Mouse (Mus musculus) ES-E14 (cell line): Measurements from ENCODE around the gene Chid1. TPM values are rescaled to one million over a fixed set of nuclear protein-coding genes. Genes with fewer than 3 reads are reported as not detected.
A peak's percentile ranks its signal among the peaks of the same experiment; 100 is the strongest.

Experiments
- DNase-seq: peaks from one replicate; pipeline ENCODE4 v3.0.0-alpha.2; 2013; ENCODE audit warnings: low read depth, low spot score
- H3K27ac ChIP-seq: 2 replicates; pipeline ENCODE4 v1.5.1; 2012; ENCODE audit warnings: low read depth, mild to moderate bottlenecking, low read length, moderate library complexity, mixed read lengths; ENCODE audit not compliant: poor library complexity, insufficient read depth, severe bottlenecking
- H3K36me3 ChIP-seq: 2 replicates; pipeline ENCODE4 v1.6.1; 2012; ENCODE audit warnings: mild to moderate bottlenecking, low read length, moderate library complexity, mixed read lengths; ENCODE audit not compliant: control insufficient read depth, poor library complexity, insufficient read depth, severe bottlenecking
- H3K4me1 ChIP-seq, 2 experiments: fragments of 150-350 bp in 1 of 2; sonication (generic) in 1 of 2; 2 replicates each; pipeline ENCODE4 v1.6.1; 2012; ENCODE audit warnings: low read length in 2 of 2, mild to moderate bottlenecking in 1 of 2, mixed read lengths in 1 of 2; ENCODE audit not compliant: control insufficient read depth in 2 of 2, insufficient read depth in 2 of 2, poor library complexity in 1 of 2
- H3K4me3 ChIP-seq, 2 experiments: fragments of 150-350 bp in 1 of 2; sonication (generic) in 1 of 2; 2 replicates each; pipeline ENCODE4 v1.5.1; 2012; ENCODE audit warnings: low read length in 2 of 2, low read depth in 1 of 2, mild to moderate bottlenecking in 1 of 2, mixed read lengths in 1 of 2; ENCODE audit not compliant: insufficient read depth in 1 of 2, poor library complexity in 1 of 2, severe bottlenecking in 1 of 2
- H3K9ac ChIP-seq: 2 replicates; pipeline ENCODE4 v1.6.1; 2012; ENCODE audit warnings: low read depth, mild to moderate bottlenecking, low read length, mixed read lengths; ENCODE audit not compliant: poor library complexity, insufficient read depth, severe bottlenecking
- H3K9me3 ChIP-seq: fragments of 150-350 bp; sonication (generic); 2 replicates; pipeline ENCODE4 v1.6.1; 2012; ENCODE audit warnings: low read depth, mild to moderate bottlenecking, low read length; ENCODE audit not compliant: control insufficient read depth, insufficient read depth
- CHD2 ChIP-seq: IDR thresholded peaks from 2 replicates; pipeline ENCODE4 v1.6.1; 2014; ENCODE audit warnings: mild to moderate bottlenecking, low read depth, low read length, inconsistent platforms
- HCFC1 ChIP-seq: IDR thresholded peaks from 2 replicates; pipeline ENCODE4 v1.6.1; 2012; ENCODE audit warnings: low read length, inconsistent platforms, borderline replicate concordance; ENCODE audit not compliant: insufficient read depth
- MAFK ChIP-seq: IDR thresholded peaks from 2 replicates; pipeline ENCODE4 v1.6.1; 2014; ENCODE audit warnings: mild to moderate bottlenecking, low read depth, low read length, inconsistent platforms; ENCODE audit not compliant: insufficient read depth
- ZC3H11A ChIP-seq: IDR thresholded peaks from 2 replicates; pipeline ENCODE4 v1.6.1; 2012; ENCODE audit warnings: low read depth, mild to moderate bottlenecking, inconsistent platforms, low read length, borderline replicate concordance
- ZNF384 ChIP-seq: IDR thresholded peaks from 2 replicates; pipeline ENCODE4 v1.6.1; 2012; ENCODE audit warnings: low read depth, low read length, inconsistent platforms
- in situ Hi-C, 2 experiments: fragments of 600-800 bp; cut with MboI; formaldehyde crosslinking; loops; one replicate each; pipeline ENCODE4 v1.15.1; 2025; ENCODE audit warnings: low sequenced_read_pairs in 2 of 2, inconsistent platforms in 1 of 2; ENCODE audit not compliant: unreplicated experiment in 2 of 2
- total RNA-seq: library from RNA; depleted of rRNA; stranded (reverse); fragments of 300-350 nt; gene quantifications from 2 replicates; pipeline ENCODE4 v1.2.3, GENCODE M21; 2012

Chid1 gene
- total RNA-seq, 1 experiment, result 30.1 TPM

- H3K4me3 ChIP-seq, result peak overlapping the region; percentile 87 to 99
- no peak for DNase-seq
- peaks cover 3% of the 10 kb centered on the region; the same call in 1 of the 2 replicates for H3K36me3 ChIP-seq
- H3K27ac ChIP-seq, result peak overlapping the region; percentile 63; the same call in 1 of the 2 replicates
- in situ Hi-C loops, result no loop called here
- peaks cover 0 to 6% of the 10 kb centered on the region in 2 experiments; a peak in 1 of 4 replicates for H3K4me1 ChIP-seq
- TF ChIP-seq ZNF384, result no peak
- TF ChIP-seq ZC3H11A, result no peak
- no peak for TF ChIP-seq HCFC1
- no peaks in the 10 kb centered on the region for H3K9me3 ChIP-seq
- H3K9ac ChIP-seq, result peak overlapping the region; percentile 99
Measured at GRCm38 (mm10) chr7:141562421-141562851, 22.8 kb upstream of the Chid1 start.

DNA sequence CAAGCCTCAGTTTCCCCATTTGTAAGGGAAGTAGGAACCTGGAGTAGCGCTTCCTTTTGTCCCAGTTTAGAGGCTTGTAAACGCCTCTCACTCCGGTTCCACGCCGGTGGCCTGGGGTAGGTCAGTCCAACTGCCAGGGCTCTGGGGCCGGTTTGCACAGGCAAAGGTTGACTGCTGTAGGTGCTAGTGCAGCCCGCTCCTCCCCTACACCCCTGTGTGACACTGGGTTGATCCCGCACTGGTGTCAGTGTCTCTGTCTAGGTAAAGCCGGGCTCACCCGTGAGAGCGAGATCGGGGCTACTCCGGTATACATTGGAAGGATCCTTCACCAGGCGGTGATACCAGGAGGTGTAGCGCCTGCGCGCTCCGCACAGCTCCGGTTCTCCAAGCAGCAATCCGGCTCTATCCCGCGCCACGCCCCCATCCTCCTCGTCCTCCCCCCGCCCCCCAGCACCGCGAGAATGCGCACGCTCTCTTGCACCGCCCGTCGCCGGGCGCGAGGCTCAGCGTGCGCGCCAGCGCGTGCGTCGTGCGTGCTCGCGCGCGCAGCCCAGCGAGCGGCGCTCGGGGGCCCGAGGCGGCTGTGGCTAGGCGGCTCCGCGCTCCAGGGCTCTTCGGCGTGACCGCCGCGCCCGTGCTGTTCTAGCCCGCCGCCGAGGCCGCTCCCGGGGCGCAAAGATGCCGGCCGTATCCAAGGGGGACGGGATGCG, 22.2 kb upstream of the Chid1 start, which contains the start of gene Ap2a2:
Ap2a2 (plus strand) TSS at position 492 of the 710 bp plus-strand sequence.
- TF ChIP-seq MAFK (no peak), ZNF384 (no peak), ZC3H11A (no peak), HCFC1 (peak; percentile 41; the same call in 1 of the 2 replicates), CHD2 (0 out of 2 replicates have a peak, but pooled peaks have one; percentile 68)
- peak within 1 kb of the TSS; percentile 87 to 99 for H3K4me3 ChIP-seq
- peak within 1 kb of the TSS; percentile 99 for H3K9ac ChIP-seq
- peaks cover 3% of the 10 kb centered on the region; the same call in 1 of the 2 replicates for H3K36me3 ChIP-seq
- in situ Hi-C loops, result no loop called here
- peak within 1 kb of the TSS; percentile 63; the same call in 1 of the 2 replicates for H3K27ac ChIP-seq
- peaks cover 0 to 6% of the 10 kb centered on the region in 2 experiments; a peak in 1 of 4 replicates for H3K4me1 ChIP-seq
- DNase-seq, result peak; percentile 91
- no peaks in the 10 kb centered on the region for H3K9me3 ChIP-seq

DNA sequence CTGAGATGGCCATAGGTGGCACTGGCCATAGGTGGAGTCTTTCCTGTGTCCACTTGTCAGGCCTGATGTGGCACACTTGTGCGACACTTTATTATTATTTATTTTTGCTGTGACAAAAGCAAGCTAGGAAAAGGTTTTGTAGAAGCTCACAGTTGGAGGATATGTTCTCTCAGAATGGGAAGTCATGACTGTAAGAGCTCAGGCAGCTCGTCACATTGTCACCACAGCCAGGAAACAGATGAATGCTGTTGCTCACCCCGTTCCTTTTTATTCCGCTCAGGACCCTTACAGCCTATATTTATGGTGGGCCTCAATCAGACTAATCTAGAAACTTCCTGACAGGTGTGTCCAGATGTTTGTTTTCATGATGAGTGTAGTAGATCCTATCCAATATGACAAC, 20.8 kb upstream of the Chid1 start:
- Histone ChIP-seq H3K9ac (no peak overlapping the region), H3K27ac (no peak overlapping the region), H3K36me3 (peaks cover under 1% of the 10 kb centered on the region; the same call in 1 of the 2 replicates), H3K4me1 (peaks cover 0 to 2% of the 10 kb centered on the region in 2 experiments; a peak in 1 of 4 replicates), H3K4me3 (no peak overlapping the region), H3K9me3 (no peaks in the 10 kb centered on the region)
- in situ Hi-C loops, result no loop called here
- no peak for TF ChIP-seq CHD2
- TF ChIP-seq ZC3H11A, result no peak
- no peak for TF ChIP-seq ZNF384
- no peak for DNase-seq

DNA sequence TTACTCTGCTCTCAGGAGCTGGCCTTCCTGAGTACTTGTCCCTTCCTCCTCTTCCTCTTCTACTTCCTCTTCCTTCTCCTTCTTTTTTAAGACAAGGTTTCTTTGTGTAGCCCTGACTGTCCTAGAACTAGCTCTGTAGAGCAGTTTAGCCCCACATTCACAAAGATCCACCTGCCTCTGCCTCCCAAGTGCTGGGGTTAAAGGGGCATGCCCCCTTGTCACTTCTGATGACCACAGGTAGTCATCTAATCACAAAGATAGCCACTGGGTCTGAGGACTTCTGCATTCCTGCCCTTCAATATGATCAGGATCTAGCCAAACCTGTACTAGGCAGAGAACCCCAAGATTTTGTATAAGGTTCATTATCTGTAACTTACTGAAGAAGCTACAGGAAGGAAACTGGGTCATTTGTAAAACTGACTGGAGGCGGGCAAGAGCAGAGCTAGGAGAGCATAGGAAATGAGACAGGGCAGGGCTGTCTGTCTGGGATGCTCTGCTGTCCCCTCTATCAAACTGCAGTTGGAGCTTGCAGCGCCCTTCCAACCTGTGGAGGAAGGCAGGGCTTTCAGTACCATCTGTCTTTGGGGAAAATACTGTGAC, 20.2 kb upstream of the Chid1 start:
- H3K27ac ChIP-seq, result no peak overlapping the region
- no peaks in the 10 kb centered on the region for H3K9me3 ChIP-seq
- H3K4me3 ChIP-seq, result no peak overlapping the region
- in situ Hi-C loops, result no loop called here
- peaks cover 0 to 2% of the 10 kb centered on the region in 2 experiments; a peak in 1 of 4 replicates for H3K4me1 ChIP-seq
- no peaks in the 10 kb centered on the region for H3K36me3 ChIP-seq
- H3K9ac ChIP-seq, result no peak overlapping the region
- TF ChIP-seq CHD2 (no peak), ZC3H11A (no peak), MAFK (no peak), ZNF384 (no peak), HCFC1 (no peak)
- no peak for DNase-seq
